Mouse (Mus musculus) stomach, postnatal 0 days (tissue): ENCODE data around the gene Llph. TPM values are rescaled to one million over a fixed set of nuclear protein-coding genes. Genes with fewer than 3 reads are reported as not detected.
A peak's percentile ranks its signal among the peaks of the same experiment; 100 is the strongest.

ENCODE experiments used
- ATAC-seq: fragments of 200-750 bp; cut with Nextera tagmentation; 2 replicates; pipeline ENCODE4 v1.8.0; 2017; ENCODE audit not compliant: low FRiP score, low TSS enrichment
- DNase-seq: peaks from one replicate; pipeline ENCODE4 v3.0.0-alpha.2; 2016; ENCODE audit warnings: low spot score
- H3K27ac ChIP-seq: fragments of 300-500 bp; sonication (generic); replicated peaks from 2 replicates; pipeline ENCODE4 v1.5.1; 2014; ENCODE audit warnings: mild to moderate bottlenecking, control low read depth
- H3K27me3 ChIP-seq: fragments of 300-500 bp; sonication (generic); 2 replicates; pipeline ENCODE4 v1.6.1; 2014; ENCODE audit warnings: low read length; ENCODE audit not compliant: control insufficient read depth, insufficient read depth
- H3K36me3 ChIP-seq: fragments of 300-500 bp; sonication (generic); 2 replicates; pipeline ENCODE4 v1.6.1; 2014; ENCODE audit warnings: low read length, mixed read lengths; ENCODE audit not compliant: control insufficient read depth, insufficient read depth
- H3K4me1 ChIP-seq: fragments of 300-500 bp; sonication (generic); replicated peaks from 2 replicates; pipeline ENCODE4 v1.6.1; 2014; ENCODE audit warnings: antibody characterized with exemption; ENCODE audit not compliant: control insufficient read depth, insufficient read depth
- H3K4me2 ChIP-seq: fragments of 300-500 bp; sonication (generic); replicated peaks from 2 replicates; pipeline ENCODE4 v1.6.1; 2014; ENCODE audit warnings: low read depth, mild to moderate bottlenecking, control low read depth, moderate library complexity
- H3K4me3 ChIP-seq: fragments of 300-500 bp; sonication (generic); 2 replicates; pipeline ENCODE4 v1.5.1; 2014; ENCODE audit warnings: low read depth, low read length, control low read depth
- H3K9ac ChIP-seq: fragments of 300-500 bp; sonication (generic); 2 replicates; pipeline ENCODE4 v1.6.1; 2014; ENCODE audit warnings: mild to moderate bottlenecking, low read length, control low read depth, mixed read lengths
- H3K9me3 ChIP-seq: fragments of 300-500 bp; sonication (generic); 2 replicates; pipeline ENCODE4 v1.6.1; 2016; ENCODE audit warnings: low read length; ENCODE audit not compliant: control insufficient read depth
- CTCF ChIP-seq: IDR thresholded peaks from 2 replicates; pipeline ENCODE4 v1.5.1; 2016; ENCODE audit warnings: antibody characterized with exemption, low read depth, mild to moderate bottlenecking, moderate library complexity
- EP300 ChIP-seq: optimal IDR thresholded peaks from 2 replicates; pipeline ENCODE3; 2016; ENCODE audit warnings: antibody characterized with exemption
- WGBS: fragments of 180-500 bp; shearing (Covaris S2); extraction: QIAGEN DNeasy Blood & Tissue Kit; methylation state at CpG from one replicate; pipeline ENCODE4 v1.1.7; 2014; 5-methylcytosine and 5-hydroxymethylcytosine counted together
- polyA plus RNA-seq: library from polyadenylated mRNA; unstranded; fragments of >200 nt; fragmentation: Nextera tagmentation; extraction: Ambion mirVana; gene quantifications from 2 replicates; pipeline ENCODE4 v1.2.1, GENCODE M21; 2015

Gene Llph
- polyA plus RNA-seq, 1 experiment from 2014 or later, result 47.5 TPM

DNA sequence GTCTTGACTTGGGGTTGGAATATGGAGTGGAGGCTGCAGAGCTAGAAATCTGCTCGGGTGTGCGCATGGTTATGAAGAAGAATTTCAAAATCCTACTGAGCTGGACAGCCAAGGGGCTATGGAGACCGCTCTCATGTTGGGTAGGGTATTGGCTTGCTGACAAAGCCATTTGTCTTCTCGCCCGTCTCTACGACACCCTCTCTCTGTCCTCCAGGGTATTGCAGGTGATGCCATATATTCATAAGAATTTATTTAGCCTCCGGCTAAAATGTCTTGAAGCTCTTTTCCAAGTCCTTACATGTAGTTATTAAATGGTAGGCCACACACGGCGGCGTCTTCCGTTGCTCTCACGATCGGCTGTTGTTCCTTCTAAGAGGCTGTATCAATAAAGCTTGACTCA lies 43.1 kb downstream of the Llph start:
- WGBS, result 95% methylated on average over 13 of the region's 13 CpGs
- Histone ChIP-seq H3K27me3 (no peaks in the 10 kb centered on the region), H3K9me3 (no peaks in the 10 kb centered on the region), H3K9ac (no peak overlapping the region), H3K4me2 (no peak overlapping the region), H3K36me3 (no peaks in the 10 kb centered on the region), H3K4me3 (no peak overlapping the region), H3K4me1 (peaks cover 4% of the 10 kb centered on the region; the same call in 1 of the 2 replicates), H3K27ac (no peak overlapping the region)
- TF ChIP-seq CTCF (peak; percentile 21; the same call in 1 of the 2 replicates), EP300 (no peak)
- DNase-seq (no peak), ATAC-seq (no peak)

DNA sequence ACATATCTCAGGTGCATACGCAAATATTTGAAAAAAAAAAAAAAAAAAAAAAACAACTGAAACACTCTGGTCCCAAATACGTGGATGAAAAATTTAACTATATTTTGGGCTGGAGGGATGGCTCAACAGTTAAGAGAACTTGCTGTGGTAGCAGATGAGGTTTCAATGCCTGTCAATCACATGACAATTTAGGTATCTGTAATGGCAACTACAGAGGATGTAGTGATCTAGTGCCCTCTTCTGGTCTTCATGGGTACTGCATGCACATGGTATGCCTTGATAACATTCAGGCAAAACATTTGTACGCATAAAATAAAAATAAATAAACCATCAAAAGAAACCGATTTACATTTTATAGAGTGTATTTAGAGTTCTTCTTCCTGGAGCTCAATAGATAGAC lies 43.9 kb downstream of the Llph start:
- Histone ChIP-seq H3K4me1 (peaks cover 4% of the 10 kb centered on the region; the same call in 1 of the 2 replicates), H3K36me3 (no peaks in the 10 kb centered on the region), H3K4me2 (no peak overlapping the region), H3K9ac (no peak overlapping the region), H3K27me3 (no peaks in the 10 kb centered on the region), H3K9me3 (no peaks in the 10 kb centered on the region), H3K27ac (no peak overlapping the region), H3K4me3 (no peak overlapping the region)
- TF ChIP-seq EP300 (no peak), CTCF (peak; percentile 83)
- WGBS, result 77% methylated on average over 4 of the region's 4 CpGs
- ATAC-seq (no peak), DNase-seq (peak; percentile 50)

- no peak overlapping the region for H3K27ac ChIP-seq
- no peak overlapping the region for H3K9ac ChIP-seq
- no peak overlapping the region for H3K4me2 ChIP-seq
- no peak overlapping the region for H3K4me3 ChIP-seq
- 69% methylated on average over 6 of the region's 6 CpGs for WGBS
- no peak for ATAC-seq
- TF ChIP-seq EP300 (no peak), CTCF (no peak)
- no peaks in the 10 kb centered on the region for H3K9me3 ChIP-seq
- peaks cover 4% of the 10 kb centered on the region; the same call in 1 of the 2 replicates for H3K4me1 ChIP-seq
- DNase-seq, result no peak
- no peaks in the 10 kb centered on the region for H3K27me3 ChIP-seq
- no peaks in the 10 kb centered on the region for H3K36me3 ChIP-seq
Observed at GRCm38 (mm10) chr10:120271318-120271717, 44.4 kb downstream of the Llph start.

DNA sequence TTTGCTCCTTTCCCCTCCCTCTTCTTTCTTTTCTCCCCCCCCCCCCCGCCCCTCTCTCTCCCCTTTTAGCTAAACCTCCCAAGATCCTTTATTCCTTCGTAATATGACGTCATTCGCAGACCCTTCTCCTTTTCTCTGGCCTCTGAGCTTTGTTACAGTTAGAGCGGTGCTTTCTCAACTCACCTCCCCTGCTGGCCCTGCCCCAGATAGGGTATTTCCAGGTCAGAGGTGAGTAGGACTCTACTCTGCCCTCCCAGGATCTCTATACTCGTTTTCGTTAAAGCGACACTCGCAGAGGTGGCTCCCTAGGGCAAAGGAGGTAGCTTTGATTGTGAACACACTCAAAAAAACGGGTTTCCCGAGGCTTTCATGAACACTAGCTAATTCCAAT lies 45.0 kb downstream of the Llph start:
- Histone ChIP-seq H3K4me2 (peak overlapping the region; percentile 46), H3K9me3 (no peaks in the 10 kb centered on the region), H3K9ac (no peak overlapping the region), H3K36me3 (no peaks in the 10 kb centered on the region), H3K4me1 (peaks cover 4% of the 10 kb centered on the region; the same call in 1 of the 2 replicates), H3K27me3 (no peaks in the 10 kb centered on the region), H3K4me3 (peak overlapping the region; percentile 24), H3K27ac (no peak overlapping the region)
- whole genome bisulfite sequencing, result 18% methylated on average over 10 of the region's 11 CpGs
- DNase-seq (no peak), ATAC-seq (no peak)
- TF ChIP-seq EP300 (no peak), CTCF (no peak)

DNA sequence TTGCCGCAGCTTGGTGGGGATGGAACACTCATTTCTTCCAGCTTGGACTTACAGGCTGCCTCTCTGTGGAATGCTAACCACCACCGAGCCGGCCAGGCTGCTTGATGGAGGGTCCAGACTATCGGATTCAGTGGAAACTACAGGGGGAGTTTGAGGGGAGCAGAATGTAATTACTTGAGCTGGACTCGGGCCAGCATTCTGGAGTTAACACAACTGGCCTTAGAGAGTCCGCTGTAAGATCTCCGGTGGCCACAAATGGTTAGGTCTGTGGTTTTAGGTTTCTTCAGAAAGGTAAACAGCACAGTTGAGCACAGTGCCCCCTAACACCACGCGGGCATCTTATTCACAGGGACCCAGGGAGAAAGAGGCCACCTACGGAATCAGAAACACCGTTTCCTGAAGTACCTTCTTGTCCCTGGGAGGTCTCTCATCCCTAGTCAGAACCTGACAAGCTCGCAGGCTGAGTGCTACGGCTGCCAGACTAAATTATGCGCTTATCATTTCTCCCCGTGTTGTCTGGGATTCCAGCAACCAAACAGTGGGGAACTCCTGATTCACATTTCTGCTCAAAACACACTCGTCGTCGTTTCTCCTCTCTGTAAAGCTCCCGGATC lies 45.5 kb downstream of the Llph start:
- WGBS, result 17% methylated on average over 19 of the region's 19 CpGs
- DNase-seq (no peak), ATAC-seq (no peak)
- peak overlapping the region; percentile 46 for H3K4me2 ChIP-seq
- TF ChIP-seq CTCF (no peak), EP300 (no peak)
- no peaks in the 10 kb centered on the region for H3K36me3 ChIP-seq
- H3K4me3 ChIP-seq, result peak overlapping the region; percentile 24
- peaks cover 4% of the 10 kb centered on the region; the same call in 1 of the 2 replicates for H3K4me1 ChIP-seq
- no peaks in the 10 kb centered on the region for H3K27me3 ChIP-seq
- H3K27ac ChIP-seq, result no peak overlapping the region
- H3K9me3 ChIP-seq, result no peaks in the 10 kb centered on the region
- H3K9ac ChIP-seq, result 0 out of 2 replicates have a peak overlapping the region, but pooled peaks have one; percentile 35

DNA sequence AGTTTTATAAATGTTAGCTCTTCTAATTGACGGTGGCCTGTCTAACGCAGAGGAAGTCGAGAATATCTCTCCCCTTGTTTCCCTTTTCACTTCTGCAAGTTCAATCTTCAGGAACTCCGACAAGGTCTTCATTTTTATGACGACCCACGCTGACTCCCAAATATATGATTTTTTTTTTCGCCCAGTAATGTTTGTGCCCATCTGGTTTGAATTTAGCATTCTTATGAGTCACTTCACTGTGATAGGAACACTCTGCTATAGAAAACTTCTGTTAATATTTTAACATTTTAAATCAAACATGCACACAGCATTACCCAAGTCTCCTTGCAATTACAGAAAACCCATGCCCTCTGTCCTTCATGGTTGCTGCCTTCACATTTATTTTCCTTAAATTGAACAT lies 46.5 kb downstream of the Llph start:
- Histone ChIP-seq H3K9ac (no peak overlapping the region), H3K4me1 (peaks cover 4% of the 10 kb centered on the region; the same call in 1 of the 2 replicates), H3K36me3 (no peaks in the 10 kb centered on the region), H3K4me2 (no peak overlapping the region), H3K9me3 (no peaks in the 10 kb centered on the region), H3K27ac (no peak overlapping the region), H3K4me3 (no peak overlapping the region), H3K27me3 (no peaks in the 10 kb centered on the region)
- ATAC-seq (no peak), DNase-seq (no peak)
- WGBS, result 84% methylated on average over 7 of the region's 7 CpGs
- TF ChIP-seq CTCF, result no peak
- no peak for TF ChIP-seq EP300
